Comparison of ENCODE assay signal across 8 mouse cellular contexts in genomic region chr11:67081125-67081649, GRCm38 (mm10). TPM values are rescaled to one million over a fixed set of nuclear protein-coding genes. Genes with fewer than 3 reads are reported as not detected.
DNase-seq lines count a peak whose midpoint lies in the region; ATAC-seq and TF ChIP-seq lines count a peak whose summit lies in the region.

No protein-coding gene starts in this region.

- peak overlapping the region; percentile 60; the same call in 1 of the 2 replicates for H3K27ac ChIP-seq in midbrain, embryonic 10.5 days (replicated peaks)
- no peak overlapping the region for H3K27ac ChIP-seq in midbrain, postnatal 0 days (ENCODE audit: low read depth, low read length)
- H3K27ac ChIP-seq in embryonic facial prominence, embryonic 10.5 days (replicated peaks): no peak overlapping the region; the same call in 1 of the 2 replicates

- WGBS in midbrain, embryonic 10.5 days: 7% methylated on average over 11 of the region's 11 CpGs
- 8% methylated on average over 10 of the region's 11 CpGs for WGBS in midbrain, postnatal 0 days
- 7% methylated on average over 11 of the region's 11 CpGs for WGBS in embryonic facial prominence, embryonic 10.5 days

- peaks cover 39% of the 10 kb centered on the region for H3K27me3 ChIP-seq in midbrain, embryonic 10.5 days (ENCODE audit: low read depth, poor library complexity, severe bottlenecking)
- 0 out of 2 replicates have a peak, but pooled peaks cover 7% of the 10 kb centered on the region for H3K27me3 ChIP-seq in midbrain, postnatal 0 days (ENCODE audit: insufficient read depth, low read length)
- H3K27me3 ChIP-seq in embryonic facial prominence, embryonic 10.5 days (replicated peaks; ENCODE audit: low read depth, poor library complexity, severe bottlenecking): peaks cover 34% of the 10 kb centered on the region

- peak; percentile 82 for DNase-seq in midbrain, embryonic 10.5 days (ENCODE audit: low spot score)
- DNase-seq in midbrain, postnatal 0 days (ENCODE audit: low spot score): no peak
- peak; percentile 87 for DNase-seq in embryonic facial prominence, embryonic 10.5 days (ENCODE audit: low spot score)
- DNase-seq in kidney, postnatal 25 days: peak; percentile 69 to 76
- DNase-seq in cerebellum, postnatal 36 days: no peak
- no peak for DNase-seq in spleen, postnatal 4 days (ENCODE audit: low spot score in 2 of 2)
- no peak for DNase-seq in left cerebral cortex, postnatal 10 days (ENCODE audit: extremely low spot score in 1 of 2, low spot score in 2 of 2)

- H3K4me3 ChIP-seq in midbrain, embryonic 10.5 days: peak overlapping the region; percentile 23; the same call in 1 of the 2 replicates
- H3K4me3 ChIP-seq in midbrain, postnatal 0 days (ENCODE audit: low read depth, low read length): no peak overlapping the region
- H3K4me3 ChIP-seq in embryonic facial prominence, embryonic 10.5 days: peak overlapping the region; percentile 29

- peaks cover 37% of the 10 kb centered on the region for H3K4me1 ChIP-seq in midbrain, embryonic 10.5 days
- no peaks in the 10 kb centered on the region for H3K4me1 ChIP-seq in midbrain, postnatal 0 days (ENCODE audit: insufficient read depth, low read length)
- peaks cover 17% of the 10 kb centered on the region for H3K4me1 ChIP-seq in embryonic facial prominence, embryonic 10.5 days

- H3K9me3 ChIP-seq in midbrain, embryonic 10.5 days (replicated peaks): no peaks in the 10 kb centered on the region
- no peaks in the 10 kb centered on the region for H3K9me3 ChIP-seq in midbrain, postnatal 0 days (ENCODE audit: low read length)
- no peaks in the 10 kb centered on the region for H3K9me3 ChIP-seq in embryonic facial prominence, embryonic 10.5 days

- no peaks in the 10 kb centered on the region for H3K36me3 ChIP-seq in midbrain, embryonic 10.5 days
- H3K36me3 ChIP-seq in midbrain, postnatal 0 days (ENCODE audit: insufficient read depth, low read length): no peaks in the 10 kb centered on the region
- H3K36me3 ChIP-seq in embryonic facial prominence, embryonic 10.5 days (replicated peaks): no peaks in the 10 kb centered on the region

- no peak for TF ChIP-seq CTCF in midbrain, postnatal 0 days (IDR thresholded peaks at IDR 0.05)

- no peak for ATAC-seq in midbrain, postnatal 0 days (ENCODE audit: low FRiP score)
- ATAC-seq in megakaryocyte progenitor cell, adult 5-6 weeks (replicated peaks; ENCODE audit: poor library complexity): peak; percentile 66

- H3K4me2 ChIP-seq in midbrain, postnatal 0 days (ENCODE audit: low read depth, low read length, poor library complexity, severe bottlenecking): no peak overlapping the region

- intact Hi-C loops in left cerebral cortex, postnatal 10 days (cut with DNase I): no loop called here

- H3K9ac ChIP-seq in midbrain, postnatal 0 days (replicated peaks; ENCODE audit: low read length, poor library complexity, severe bottlenecking): no peak overlapping the region

RNA-seq across cellular contexts. Expression of gene Myh3, which starts 3.1 kb away (rescaled TPM):
- polyA plus RNA-seq in midbrain, embryonic 10.5 days (2016; fragmentation: Nextera tagmentation; extraction: Ambion mirVana): 0.11 and 0.37 TPM in 2 replicates
- total RNA-seq in midbrain, postnatal 0 days (2014; rRNA removed): 0.24 and 1.2 TPM in 2 replicates
- polyA plus RNA-seq in midbrain, postnatal 0 days (2015; fragmentation: Nextera tagmentation; extraction: Ambion mirVana): 0.13 and 0.25 TPM in 2 replicates
- polyA plus RNA-seq in embryonic facial prominence, embryonic 10.5 days (2016; fragmentation: Nextera tagmentation; extraction: Ambion mirVana): 0.21 and 0.30 TPM in 2 replicates
- total RNA-seq in megakaryocyte progenitor cell, adult 5-6 weeks (2015): not detected in 2 replicates
- total RNA-seq in megakaryocyte progenitor cell, adult 5-6 weeks (2017): not detected in 2 replicates
- total RNA-seq in left cerebral cortex, postnatal 10 days (2021): 1 to 10 TPM; 3.3 TPM

RNA-seq across cellular contexts. Expression of gene Sco1, which starts 28.7 kb away (rescaled TPM):
- 20.3 and 22.5 TPM in 2 replicates for polyA plus RNA-seq in midbrain, embryonic 10.5 days (2016; fragmentation: Nextera tagmentation; extraction: Ambion mirVana)
- 11.2 and 12.4 TPM in 2 replicates for total RNA-seq in midbrain, postnatal 0 days (2014; rRNA removed)
- 13.2 and 14.7 TPM in 2 replicates for polyA plus RNA-seq in midbrain, postnatal 0 days (2015; fragmentation: Nextera tagmentation; extraction: Ambion mirVana)
- polyA plus RNA-seq in embryonic facial prominence, embryonic 10.5 days (2016; fragmentation: Nextera tagmentation; extraction: Ambion mirVana): 23.7 and 26.4 TPM in 2 replicates
- total RNA-seq in megakaryocyte progenitor cell, adult 5-6 weeks (2015): 16.4 and 17.4 TPM in 2 replicates
- total RNA-seq in megakaryocyte progenitor cell, adult 5-6 weeks (2017): 32.8 and 47.5 TPM in 2 replicates
- total RNA-seq in left cerebral cortex, postnatal 10 days (2021): 1 to 10 TPM; 8.3 to 8.9 TPM

RNA-seq across cellular contexts. Expression of gene Adprm, which starts 28.8 kb away (rescaled TPM):
- polyA plus RNA-seq in midbrain, embryonic 10.5 days (2016; fragmentation: Nextera tagmentation; extraction: Ambion mirVana): 30.0 and 37.6 TPM in 2 replicates
- total RNA-seq in midbrain, postnatal 0 days (2014; rRNA removed): 23.7 and 28.6 TPM in 2 replicates
- 25.9 and 28.1 TPM in 2 replicates for polyA plus RNA-seq in midbrain, postnatal 0 days (2015; fragmentation: Nextera tagmentation; extraction: Ambion mirVana)
- 30.4 and 32.6 TPM in 2 replicates for polyA plus RNA-seq in embryonic facial prominence, embryonic 10.5 days (2016; fragmentation: Nextera tagmentation; extraction: Ambion mirVana)
- total RNA-seq in megakaryocyte progenitor cell, adult 5-6 weeks (2015): 45.6 and 55.3 TPM in 2 replicates
- 29.0 and 38.4 TPM in 2 replicates for total RNA-seq in megakaryocyte progenitor cell, adult 5-6 weeks (2017)
- 10 to 100 TPM; 23.0 to 26.1 TPM for total RNA-seq in left cerebral cortex, postnatal 10 days (2021)

RNA-seq across cellular contexts. Expression of gene Tmem220, which starts 56.2 kb away (rescaled TPM):
- polyA plus RNA-seq in midbrain, embryonic 10.5 days (2016; fragmentation: Nextera tagmentation; extraction: Ambion mirVana): 0.99 and 1.1 TPM in 2 replicates
- total RNA-seq in midbrain, postnatal 0 days (2014; rRNA removed): 0.11 and 0.28 TPM in 2 replicates
- 0.50 and 0.93 TPM in 2 replicates for polyA plus RNA-seq in midbrain, postnatal 0 days (2015; fragmentation: Nextera tagmentation; extraction: Ambion mirVana)
- 0.69 and 1.2 TPM in 2 replicates for polyA plus RNA-seq in embryonic facial prominence, embryonic 10.5 days (2016; fragmentation: Nextera tagmentation; extraction: Ambion mirVana)
- 2.1 and 2.7 TPM in 2 replicates for total RNA-seq in megakaryocyte progenitor cell, adult 5-6 weeks (2015)
- total RNA-seq in megakaryocyte progenitor cell, adult 5-6 weeks (2017): 0.87 and 1.5 TPM in 2 replicates
- under 1 TPM; 0.43 to 0.51 TPM for total RNA-seq in left cerebral cortex, postnatal 10 days (2021)

Comparison
In these comparisons a context has a peak if more than half of its experiments do, and no peak if none do; other contexts are left out.
1. DNase-seq: peak in midbrain, embryonic 10.5 days (single experiment), embryonic facial prominence, embryonic 10.5 days (single experiment) and kidney, postnatal 25 days (2 of 2); none in midbrain, postnatal 0 days (single experiment), cerebellum, postnatal 36 days (0 of 2), spleen, postnatal 4 days (0 of 2) and left cerebral cortex, postnatal 10 days (0 of 2).